Mouse (Mus musculus) heart, embryonic 12.5 days (tissue): ENCODE data around the gene Stub1. TPM values are rescaled to one million over a fixed set of nuclear protein-coding genes. Genes with fewer than 3 reads are reported as not detected.

Experiments used
- ATAC-seq: fragments of 200-750 bp; cut with Nextera tagmentation; 2 replicates; pipeline ENCODE4 v1.8.0; 2017; ENCODE audit warnings: moderate TSS enrichment, moderate library complexity; ENCODE audit not compliant: insufficient number of reproducible peaks, low FRiP score
- H3K27ac ChIP-seq: fragments of 300-500 bp; sonication (generic); 2 replicates; pipeline ENCODE4 v1.5.1; 2016; ENCODE audit warnings: mild to moderate bottlenecking, moderate library complexity; ENCODE audit not compliant: poor library complexity, severe bottlenecking
- H3K27me3 ChIP-seq: fragments of 300-500 bp; sonication (generic); replicated peaks from 2 replicates; pipeline ENCODE4 v1.6.1; 2016; ENCODE audit warnings: mild to moderate bottlenecking, moderate library complexity
- H3K36me3 ChIP-seq: fragments of 300-500 bp; sonication (generic); 2 replicates; pipeline ENCODE4 v1.6.1; 2016; ENCODE audit warnings: mild to moderate bottlenecking, moderate library complexity
- H3K4me1 ChIP-seq: fragments of 300-500 bp; sonication (generic); replicated peaks from 2 replicates; pipeline ENCODE4 v1.6.1; 2016; ENCODE audit warnings: mild to moderate bottlenecking
- H3K4me2 ChIP-seq: fragments of 300-500 bp; sonication (generic); 2 replicates; pipeline ENCODE4 v1.6.1; 2016; ENCODE audit warnings: mild to moderate bottlenecking, moderate library complexity
- H3K4me3 ChIP-seq: fragments of 300-500 bp; sonication (generic); 2 replicates; pipeline ENCODE4 v1.5.1; 2016; ENCODE audit warnings: mild to moderate bottlenecking
- H3K9ac ChIP-seq: fragments of 300-500 bp; sonication (generic); 2 replicates; pipeline ENCODE4 v1.6.1; 2016; ENCODE audit warnings: mild to moderate bottlenecking, moderate library complexity
- H3K9me3 ChIP-seq: fragments of 300-500 bp; sonication (generic); replicated peaks from 2 replicates; pipeline ENCODE4 v1.6.1; 2016; ENCODE audit warnings: mild to moderate bottlenecking, moderate library complexity
- whole genome bisulfite sequencing: fragments of 180-500 bp; shearing (Covaris S2); methylation state at CpG from one replicate; pipeline ENCODE4 v1.1.7; 2016; 5-methylcytosine and 5-hydroxymethylcytosine counted together
- microRNA-seq: library from miRNA; unstranded; fragments of <30 nt; microRNA quantifications from one replicate; pipeline ENCODE4, GENCODE M21; 2017
- polyA plus RNA-seq: library from polyadenylated mRNA; unstranded; fragments of >200 nt; fragmentation: Nextera tagmentation; extraction: Ambion mirVana; gene quantifications from 2 replicates; pipeline ENCODE4 v1.2.1, GENCODE M21; 2016

Stub1 gene
- polyA plus RNA-seq, 1 experiment from 2014 or later = 272 TPM

GRCm38 (mm10) chr17:25783861-25784574 lies 49.2 kb downstream of the Stub1 start:
- H3K4me1 ChIP-seq = peaks cover 24% of the 10 kb centered on the region
- H3K4me2 ChIP-seq = peak overlapping the region; percentile 84
- no peak overlapping the region for H3K27ac ChIP-seq
- H3K36me3 ChIP-seq = peaks cover 63% of the 10 kb centered on the region
- 80% methylated on average over 15 of the region's 15 CpGs for WGBS
- H3K9ac ChIP-seq = peak overlapping the region; percentile 90
- no peak for ATAC-seq
- H3K4me3 ChIP-seq = peak overlapping the region; percentile 75
- no peaks in the 10 kb centered on the region for H3K27me3 ChIP-seq
- H3K9me3 ChIP-seq = no peaks in the 10 kb centered on the region

- no peak overlapping the region for H3K27ac ChIP-seq
- no peaks in the 10 kb centered on the region for H3K27me3 ChIP-seq
- ATAC-seq = no peak
- H3K4me2 ChIP-seq = no peak overlapping the region
- H3K4me1 ChIP-seq = peaks cover 24% of the 10 kb centered on the region
- peak overlapping the region; percentile 9; the same call in 1 of the 2 replicates for H3K9ac ChIP-seq
- no peaks in the 10 kb centered on the region for H3K9me3 ChIP-seq
- WGBS = 69% methylated on average over 7 of the region's 7 CpGs
- no peak overlapping the region for H3K4me3 ChIP-seq
- peaks cover 66% of the 10 kb centered on the region for H3K36me3 ChIP-seq
Measured at GRCm38 (mm10) chr17:25783086-25783485, 50.1 kb downstream of the Stub1 start.

- peaks cover 74% of the 10 kb centered on the region for H3K36me3 ChIP-seq
- H3K27me3 ChIP-seq = no peaks in the 10 kb centered on the region
- WGBS = 81% methylated on average over 6 of the region's 6 CpGs
- no peaks in the 10 kb centered on the region for H3K9me3 ChIP-seq
- H3K4me2 ChIP-seq = no peak overlapping the region
- peaks cover 24% of the 10 kb centered on the region for H3K4me1 ChIP-seq
- no peak overlapping the region for H3K27ac ChIP-seq
- H3K4me3 ChIP-seq = no peak overlapping the region
- no peak for ATAC-seq
- no peak overlapping the region for H3K9ac ChIP-seq
Measured at GRCm38 (mm10) chr17:25781339-25781738, 51.9 kb downstream of the Stub1 start.

Small RNAs within 50 kb of the gene (microRNA-seq; reads per million reads assigned to microRNA genes)
- gene Mir3082 (not detected), gene Mir6966 (1.2 reads per million)

Other genes starting within 250 kb of the Stub1 start
- gene Gng13, start 116.2 kb downstream of the Stub1 start, polyA plus RNA-seq = 1.5 and 4.9 TPM in 2 replicates
- 22.4 and 23.0 TPM in 2 replicates for gene Chtf18, start 106.0 kb downstream of the Stub1 start, polyA plus RNA-seq
- gene Rpusd1, start 105.7 kb downstream of the Stub1 start, polyA plus RNA-seq = 11.3 and 12.5 TPM in 2 replicates
- not detected in 2 replicates for gene Mslnl, start 97.4 kb downstream of the Stub1 start, polyA plus RNA-seq
- gene Msln, start 79.0 kb downstream of the Stub1 start, polyA plus RNA-seq = 18.2 and 20.5 TPM in 2 replicates
- gene Narfl, start 59.6 kb downstream of the Stub1 start, polyA plus RNA-seq = 30.5 and 31.8 TPM in 2 replicates
- 50.5 and 53.2 TPM in 2 replicates for gene Haghl, start 47.7 kb downstream of the Stub1 start, polyA plus RNA-seq
- gene Ccdc78, start 46.8 kb downstream of the Stub1 start, polyA plus RNA-seq = 0.37 and 0.41 TPM in 2 replicates
- gene Fam173a, start 40.5 kb downstream of the Stub1 start, polyA plus RNA-seq = 67.3 and 68.2 TPM in 2 replicates
- gene AC134908.4, start 37.7 kb downstream of the Stub1 start, polyA plus RNA-seq = 0.32 and 0.61 TPM in 2 replicates
- gene Metrn, start 36.3 kb downstream of the Stub1 start, polyA plus RNA-seq = 28.9 and 30.9 TPM in 2 replicates
- 1.4 and 1.6 TPM in 2 replicates for gene Fbxl16, start 24.3 kb downstream of the Stub1 start, polyA plus RNA-seq
- gene Wdr24, start 9.8 kb downstream of the Stub1 start, polyA plus RNA-seq = 15.5 and 17.0 TPM in 2 replicates
- gene Jmjd8, start 4.5 kb downstream of the Stub1 start, polyA plus RNA-seq = 38.1 and 41.8 TPM in 2 replicates
- gene Rhbdl1, start 3.9 kb upstream of the Stub1 start, polyA plus RNA-seq = 1.6 and 2.4 TPM in 2 replicates
- gene Gm20683, start 8.4 kb upstream of the Stub1 start, polyA plus RNA-seq = 1.3 and 1.6 TPM in 2 replicates
- gene Rhot2, start 11.4 kb upstream of the Stub1 start, polyA plus RNA-seq = 24.0 and 24.9 TPM in 2 replicates
- 18.4 and 20.1 TPM in 2 replicates for gene Wdr90, start 28.1 kb upstream of the Stub1 start, polyA plus RNA-seq
- gene Mcrip2, start 35.4 kb upstream of the Stub1 start, polyA plus RNA-seq = 160 and 161 TPM in 2 replicates
- gene Mettl26, start 41.7 kb upstream of the Stub1 start, polyA plus RNA-seq = 31.3 and 36.1 TPM in 2 replicates
- 0.19 and 0.40 TPM in 2 replicates for gene Wfikkn1, start 47.5 kb upstream of the Stub1 start, polyA plus RNA-seq
- gene Rab40c, start 86.3 kb upstream of the Stub1 start, polyA plus RNA-seq = 17.1 and 18.1 TPM in 2 replicates
- 69.8 and 72.1 TPM in 2 replicates for gene Pigq, start 111.5 kb upstream of the Stub1 start, polyA plus RNA-seq
- gene Nhlrc4, start 111.6 kb upstream of the Stub1 start, polyA plus RNA-seq = 0.36 and 1.2 TPM in 2 replicates
- gene A930017K11Rik, start 119.2 kb upstream of the Stub1 start, polyA plus RNA-seq = 0.08 and 0.17 TPM in 2 replicates
- 16.9 and 18.0 TPM in 2 replicates for gene Capn15, start 152.4 kb upstream of the Stub1 start, polyA plus RNA-seq
- gene Rab11fip3, start 236.2 kb upstream of the Stub1 start, polyA plus RNA-seq = 15.4 and 15.5 TPM in 2 replicates